25 mouse cellular contexts compared by ENCODE assay signal in genomic region chr4:28890102-28890501, GRCm38 (mm10).
DNase-seq lines count a peak whose midpoint lies in the region; ATAC-seq and TF ChIP-seq lines count a peak whose summit lies in the region.
"Had no signal": no experiment of that assay in that cellular context is flagged by ENCODE, and none has a peak within 500 bp of the region (broad histone marks: within the 10 kb centered on the region; RNA-seq: fewer than 3 reads in every experiment).

No protein-coding gene starts in this region.

- no peak overlapping the region for H3K9ac ChIP-seq in kidney, embryonic 15.5 days
- no peak overlapping the region for H3K9ac ChIP-seq in midbrain, embryonic 14.5 days (replicated peaks; ENCODE audit: low read length)
- H3K9ac ChIP-seq in midbrain, postnatal 0 days (replicated peaks; ENCODE audit: low read length, poor library complexity, severe bottlenecking), result no peak overlapping the region
- H3K9ac ChIP-seq: embryonic facial prominence, embryonic 13.5 days; forebrain, embryonic 12.5 days; forebrain, embryonic 15.5 days; hindbrain, embryonic 12.5 days had no signal

- H3K4me2 ChIP-seq in kidney, embryonic 15.5 days, result no peak overlapping the region
- H3K4me2 ChIP-seq in midbrain, embryonic 14.5 days (ENCODE audit: low read length), result no peak overlapping the region
- no peak overlapping the region for H3K4me2 ChIP-seq in midbrain, postnatal 0 days (ENCODE audit: low read depth, low read length, poor library complexity, severe bottlenecking)
- H3K4me2 ChIP-seq: embryonic facial prominence, embryonic 13.5 days; forebrain, embryonic 12.5 days; forebrain, embryonic 15.5 days; heart, embryonic 11.5 days; hindbrain, embryonic 12.5 days had no signal

- WGBS in kidney, embryonic 15.5 days, result 38% methylated on average over 3 of the region's 3 CpGs
- 63% methylated on average over 3 of the region's 3 CpGs for WGBS in midbrain, embryonic 14.5 days
- WGBS in midbrain, postnatal 0 days, result 54% methylated on average over 3 of the region's 3 CpGs

- peak; percentile 54 for ATAC-seq in frontal cortex, adult (ENCODE audit: low TSS enrichment)
- peak; percentile 89 for ATAC-seq in kidney, embryonic 15.5 days (replicated peaks; ENCODE audit: low FRiP score)
- ATAC-seq in midbrain, embryonic 14.5 days (ENCODE audit: low FRiP score, low TSS enrichment), result no peak
- no peak for ATAC-seq in midbrain, postnatal 0 days (ENCODE audit: low FRiP score)
- ATAC-seq: activated CD4-positive, CD25-positive, alpha-beta regulatory T cell, adult 4 months; forebrain, embryonic 15.5 days had no signal

- DNase-seq in frontal cortex, postnatal 36 days (ENCODE audit: low spot score in 2 of 2), result no peak
- DNase-seq in kidney, postnatal 14 days, result no peak
- no peak for DNase-seq in layer of hippocampus, adult 2 months (ENCODE audit: low spot score in 2 of 2)
- no peak for DNase-seq in layer of hippocampus, postnatal 10 days (ENCODE audit: low spot score in 2 of 2)
- DNase-seq in midbrain, embryonic 14.5 days, result peak; percentile 35
- no peak for DNase-seq in midbrain, postnatal 0 days (ENCODE audit: low spot score)
- DNase-seq: adrenal gland, adult 8-10 months; adrenal gland, postnatal 25 days; cerebellum, adult 11-12 months; cerebellum, adult 8-10 months; cerebellum, postnatal 10 days; cerebellum, postnatal 36 days; embryo, embryonic 11 days; gastrocnemius, adult 2 months; gastrocnemius, postnatal 14 days had no signal

- no peak overlapping the region for H3K27ac ChIP-seq in kidney, embryonic 15.5 days
- H3K27ac ChIP-seq in layer of hippocampus, adult 2 months, result peak overlapping the region; percentile 21
- H3K27ac ChIP-seq in midbrain, embryonic 14.5 days (replicated peaks; ENCODE audit: low read depth, low read length), result no peak overlapping the region
- no peak overlapping the region for H3K27ac ChIP-seq in midbrain, postnatal 0 days (ENCODE audit: low read depth, low read length)
- H3K27ac ChIP-seq: embryonic facial prominence, embryonic 10.5 days; embryonic facial prominence, embryonic 13.5 days; forebrain, embryonic 12.5 days; forebrain, embryonic 15.5 days; gastrocnemius, adult 2 months; hindbrain, embryonic 12.5 days had no signal

- H3K4me1 ChIP-seq in kidney, embryonic 15.5 days, result no peaks in the 10 kb centered on the region
- H3K4me1 ChIP-seq in midbrain, embryonic 14.5 days (ENCODE audit: control insufficient read depth, insufficient read depth, low read length), result 0 out of 2 replicates have a peak, but pooled peaks cover 6% of the 10 kb centered on the region
- H3K4me1 ChIP-seq in midbrain, postnatal 0 days (ENCODE audit: insufficient read depth, low read length), result no peaks in the 10 kb centered on the region
- H3K4me1 ChIP-seq: embryonic facial prominence, embryonic 10.5 days; embryonic facial prominence, embryonic 13.5 days; forebrain, embryonic 12.5 days; forebrain, embryonic 15.5 days; hindbrain, embryonic 12.5 days had no signal

- no peak for TF ChIP-seq CTCF in layer of hippocampus, adult 2 months (conservative IDR thresholded peaks at IDR 0.05)
- TF ChIP-seq CTCF in midbrain, postnatal 0 days (IDR thresholded peaks at IDR 0.05), result no peak

- H3K9me3 ChIP-seq in kidney, embryonic 15.5 days (replicated peaks), result no peaks in the 10 kb centered on the region
- no peaks in the 10 kb centered on the region for H3K9me3 ChIP-seq in midbrain, embryonic 14.5 days (ENCODE audit: control insufficient read depth, low read length)
- no peaks in the 10 kb centered on the region for H3K9me3 ChIP-seq in midbrain, postnatal 0 days (ENCODE audit: low read length)
- H3K9me3 ChIP-seq: embryonic facial prominence, embryonic 10.5 days; embryonic facial prominence, embryonic 13.5 days; forebrain, embryonic 12.5 days; forebrain, embryonic 15.5 days; hindbrain, embryonic 12.5 days had no signal

- no peak overlapping the region for H3K4me3 ChIP-seq in kidney, embryonic 15.5 days (replicated peaks)
- H3K4me3 ChIP-seq in layer of hippocampus, adult 2 months, result no peak overlapping the region
- H3K4me3 ChIP-seq in midbrain, embryonic 14.5 days (replicated peaks; ENCODE audit: low read depth, low read length), result no peak overlapping the region
- no peak overlapping the region for H3K4me3 ChIP-seq in midbrain, postnatal 0 days (ENCODE audit: low read depth, low read length)
- H3K4me3 ChIP-seq: embryonic facial prominence, embryonic 10.5 days; embryonic facial prominence, embryonic 13.5 days; erythroblast, embryonic 14.5 days; forebrain, embryonic 12.5 days; forebrain, embryonic 15.5 days; gastrocnemius, adult 2 months; hindbrain, embryonic 12.5 days had no signal

- H3K36me3 ChIP-seq in kidney, embryonic 15.5 days, result no peaks in the 10 kb centered on the region
- no peaks in the 10 kb centered on the region for H3K36me3 ChIP-seq in midbrain, embryonic 14.5 days (ENCODE audit: control insufficient read depth, insufficient read depth, low read length)
- no peaks in the 10 kb centered on the region for H3K36me3 ChIP-seq in midbrain, postnatal 0 days (ENCODE audit: insufficient read depth, low read length)
- H3K36me3 ChIP-seq: embryonic facial prominence, embryonic 10.5 days; forebrain, embryonic 12.5 days; forebrain, embryonic 15.5 days; hindbrain, embryonic 12.5 days had no signal

- H3K27me3 ChIP-seq in kidney, embryonic 15.5 days, result no peaks in the 10 kb centered on the region
- H3K27me3 ChIP-seq in midbrain, embryonic 14.5 days (ENCODE audit: control insufficient read depth, insufficient read depth, low read length), result no peaks in the 10 kb centered on the region
- H3K27me3 ChIP-seq in midbrain, postnatal 0 days (ENCODE audit: insufficient read depth, low read length), result no peaks in the 10 kb centered on the region
- H3K27me3 ChIP-seq: embryonic facial prominence, embryonic 13.5 days; forebrain, embryonic 12.5 days; forebrain, embryonic 15.5 days; hindbrain, embryonic 12.5 days had no signal

Comparison
In these comparisons a context has a peak if more than half of its experiments do, and no peak if none do; other contexts are left out.
1. ATAC-seq: peak in frontal cortex, adult (single experiment) and kidney, embryonic 15.5 days (single experiment); none in midbrain, embryonic 14.5 days (single experiment) and midbrain, postnatal 0 days (single experiment).